Mouse (Mus musculus): ENCODE measurements around the gene Prc1. TPM values are rescaled to one million over a fixed set of nuclear protein-coding genes. Genes with fewer than 3 reads are reported as not detected.
A peak's percentile ranks its signal among the peaks of the same experiment; 100 is the strongest.
"Not testable (repeated sequence)": the region's sequence is repeated elsewhere in the genome, so short reads cannot be mapped to it uniquely, and the experiment has no call there.

Gene Prc1
- total and polyA plus RNA-seq, 3 experiments = 14.6 to 229 (median 161) TPM

- Histone ChIP-seq H3K9me3 (replicated peaks) (no peaks in the 10 kb centered on the region), H3K4me1 (ENCODE audit: insufficient read depth, low read depth, low read length) (peaks cover 26% of the 10 kb centered on the region), H3K4me3 (ENCODE audit: low read depth, low read length) (no peak overlapping the region), H3K36me3 (replicated peaks) (peaks cover 93% of the 10 kb centered on the region), H3K27me3 (ENCODE audit: insufficient read depth, low read length) (no peaks in the 10 kb centered on the region)
- DNase-seq (ENCODE audit: low spot score) (no peak), ATAC-seq (ENCODE audit: extremely low read depth, insufficient number of reproducible peaks, low FRiP score, poor library complexity, severe bottlenecking) (no peak)
- TF ChIP-seq POLR2AphosphoS5 (IDR thresholded peaks at IDR 0.05; ENCODE audit: insufficient replicate concordance, low read depth, low read length) = no peak
- no peak for TF ChIP-seq GATA2 (IDR thresholded peaks at IDR 0.05; ENCODE audit: borderline replicate concordance, low read depth, low read length)
- no peak for TF ChIP-seq TAL1 (conservative IDR thresholded peaks at IDR 0.05; ENCODE audit: low read depth, low read length)
- no peak for TF ChIP-seq CTCF (IDR thresholded peaks at IDR 0.05; ENCODE audit: low read depth, low read length)
- TF ChIP-seq GATA1 (IDR thresholded peaks at IDR 0.05; ENCODE audit: borderline replicate concordance, low read length) = no peak
Observed at GRCm38 (mm10) chr7:80315733-80316132, 21.5 kb downstream of the Prc1 start.

GRCm38 (mm10) chr7:80317439-80318115 is 23.3 kb downstream of the Prc1 start:
- Histone ChIP-seq H3K4me1 (ENCODE audit: insufficient read depth, low read depth, low read length) (peaks cover 38% of the 10 kb centered on the region), H3K36me3 (replicated peaks) (peaks cover 85% of the 10 kb centered on the region), H3K27me3 (ENCODE audit: insufficient read depth, low read length) (no peaks in the 10 kb centered on the region), H3K4me3 (ENCODE audit: low read depth, low read length) (no peak overlapping the region), H3K9me3 (replicated peaks) (no peaks in the 10 kb centered on the region)
- ATAC-seq (ENCODE audit: extremely low read depth, insufficient number of reproducible peaks, low FRiP score, poor library complexity, severe bottlenecking) = no peak
- DNase-seq (ENCODE audit: low spot score) = no peak
- no peak for TF ChIP-seq GATA2 (IDR thresholded peaks at IDR 0.05; ENCODE audit: borderline replicate concordance, low read depth, low read length)

GRCm38 (mm10) chr7:80318670-80319069 is 24.4 kb downstream of the Prc1 start:
- ATAC-seq (ENCODE audit: extremely low read depth, insufficient number of reproducible peaks, low FRiP score, poor library complexity, severe bottlenecking) = no peak
- H3K27me3 ChIP-seq (ENCODE audit: insufficient read depth, low read length) = no peaks in the 10 kb centered on the region
- TF ChIP-seq GATA1 (IDR thresholded peaks at IDR 0.05; ENCODE audit: borderline replicate concordance, low read length) (no peak), TAL1 (conservative IDR thresholded peaks at IDR 0.05; ENCODE audit: low read depth, low read length) (no peak), POLR2AphosphoS5 (IDR thresholded peaks at IDR 0.05; ENCODE audit: insufficient replicate concordance, low read depth, low read length) (no peak), GATA2 (IDR thresholded peaks at IDR 0.05; ENCODE audit: borderline replicate concordance, low read depth, low read length) (no peak), CTCF (IDR thresholded peaks at IDR 0.05; ENCODE audit: low read depth, low read length) (no peak)
- no peak overlapping the region for H3K4me3 ChIP-seq (ENCODE audit: low read depth, low read length)
- H3K4me1 ChIP-seq (ENCODE audit: insufficient read depth, low read depth, low read length) = peaks cover 40% of the 10 kb centered on the region
- H3K36me3 ChIP-seq (replicated peaks) = peaks cover 74% of the 10 kb centered on the region
- DNase-seq (ENCODE audit: low spot score) = no peak
- no peaks in the 10 kb centered on the region for H3K9me3 ChIP-seq (replicated peaks)

GRCm38 (mm10) chr7:80319846-80320496 is 25.7 kb downstream of the Prc1 start:
- no peak for DNase-seq (ENCODE audit: low spot score)
- no peaks in the 10 kb centered on the region for H3K27me3 ChIP-seq (ENCODE audit: insufficient read depth, low read length)

GRCm38 (mm10) chr7:80323336-80323735 is 29.1 kb downstream of the Prc1 start:
- H3K27me3 ChIP-seq (ENCODE audit: insufficient read depth, low read length) = no peaks in the 10 kb centered on the region
- peaks cover 56% of the 10 kb centered on the region for H3K4me1 ChIP-seq (ENCODE audit: insufficient read depth, low read depth, low read length)
- ATAC-seq (ENCODE audit: extremely low read depth, insufficient number of reproducible peaks, low FRiP score, poor library complexity, severe bottlenecking) (no peak), DNase-seq (ENCODE audit: low spot score) (no peak)
- H3K9me3 ChIP-seq (replicated peaks) = no peaks in the 10 kb centered on the region
- TF ChIP-seq GATA2 (IDR thresholded peaks at IDR 0.05; ENCODE audit: borderline replicate concordance, low read depth, low read length) (no peak), POLR2AphosphoS5 (IDR thresholded peaks at IDR 0.05; ENCODE audit: insufficient replicate concordance, low read depth, low read length) (no peak), CTCF (IDR thresholded peaks at IDR 0.05; ENCODE audit: low read depth, low read length) (no peak), GATA1 (IDR thresholded peaks at IDR 0.05; ENCODE audit: borderline replicate concordance, low read length) (no peak), TAL1 (conservative IDR thresholded peaks at IDR 0.05; ENCODE audit: low read depth, low read length) (no peak)
- H3K36me3 ChIP-seq (replicated peaks) = peaks cover 70% of the 10 kb centered on the region
- peak overlapping the region; percentile 79 for H3K4me3 ChIP-seq (ENCODE audit: low read depth, low read length)

More at GRCm38 (mm10) chr7:80319846-80320496, 25.7 kb downstream of the Prc1 start:
- Histone ChIP-seq H3K4me3 (ENCODE audit: low read depth, low read length) (peak overlapping the region; percentile 0; the same call in 1 of the 2 replicates), H3K36me3 (replicated peaks) (peaks cover 62% of the 10 kb centered on the region), H3K9me3 (replicated peaks) (no peaks in the 10 kb centered on the region), H3K4me1 (ENCODE audit: insufficient read depth, low read depth, low read length) (peaks cover 42% of the 10 kb centered on the region)
- ATAC-seq (ENCODE audit: extremely low read depth, insufficient number of reproducible peaks, low FRiP score, poor library complexity, severe bottlenecking) = no peak
- TF ChIP-seq TAL1 (conservative IDR thresholded peaks at IDR 0.05; ENCODE audit: low read depth, low read length) (no peak), GATA1 (IDR thresholded peaks at IDR 0.05; ENCODE audit: borderline replicate concordance, low read length) (no peak), POLR2AphosphoS5 (IDR thresholded peaks at IDR 0.05; ENCODE audit: insufficient replicate concordance, low read depth, low read length) (no peak), GATA2 (IDR thresholded peaks at IDR 0.05; ENCODE audit: borderline replicate concordance, low read depth, low read length) (no peak), CTCF (IDR thresholded peaks at IDR 0.05; ENCODE audit: low read depth, low read length) (no peak)

- H3K4me1 ChIP-seq (ENCODE audit: insufficient read depth, low read depth, low read length) = peaks cover 55% of the 10 kb centered on the region
- peaks cover 70% of the 10 kb centered on the region for H3K36me3 ChIP-seq (replicated peaks)
- H3K4me3 ChIP-seq (ENCODE audit: low read depth, low read length) = peak within 1 kb of the TSS; percentile 79
- peak; percentile 99 for DNase-seq (ENCODE audit: low spot score)
- ATAC-seq (ENCODE audit: extremely low read depth, insufficient number of reproducible peaks, low FRiP score, poor library complexity, severe bottlenecking) = peak; percentile 98
- no peaks in the 10 kb centered on the region for H3K9me3 ChIP-seq (replicated peaks)
- H3K27me3 ChIP-seq (ENCODE audit: insufficient read depth, low read length) = no peaks in the 10 kb centered on the region
- TF ChIP-seq TAL1 (conservative IDR thresholded peaks at IDR 0.05; ENCODE audit: low read depth, low read length) = no peak
- TF ChIP-seq POLR2AphosphoS5 (IDR thresholded peaks at IDR 0.05; ENCODE audit: insufficient replicate concordance, low read depth, low read length) = 0 out of 2 replicates have a peak, but pooled peaks have one; percentile 29
Observed at GRCm38 (mm10) chr7:80324043-80324815, 30.0 kb downstream of the Prc1 start, which contains the start of gene Rccd1. Gene Rccd1 (minus strand): TSS chr7:80324454.

GRCm38 (mm10) chr7:80324816-80325119 is 30.5 kb downstream of the Prc1 start:
- Histone ChIP-seq H3K4me1 (ENCODE audit: insufficient read depth, low read depth, low read length) (peaks cover 50% of the 10 kb centered on the region), H3K36me3 (replicated peaks) (peaks cover 70% of the 10 kb centered on the region)
- H3K9me3 ChIP-seq (replicated peaks); DNase-seq (ENCODE audit: low spot score); H3K27me3 ChIP-seq (ENCODE audit: insufficient read depth, low read length); ATAC-seq (ENCODE audit: extremely low read depth, insufficient number of reproducible peaks, low FRiP score, poor library complexity, severe bottlenecking); H3K4me3 ChIP-seq (ENCODE audit: low read depth, low read length): not testable (repeated sequence)

All from G1E (cell line).